Mouse (Mus musculus) CD4-positive, CD25-positive, alpha-beta regulatory T cell, adult 2 months (primary cell): ENCODE measurements around the gene Aamp.

Experiments used
- DNase-seq: peaks from one replicate; pipeline ENCODE4 v3.0.0-alpha.2; 2012; ENCODE audit warnings: low read depth, low spot score

Aamp gene

DNA sequence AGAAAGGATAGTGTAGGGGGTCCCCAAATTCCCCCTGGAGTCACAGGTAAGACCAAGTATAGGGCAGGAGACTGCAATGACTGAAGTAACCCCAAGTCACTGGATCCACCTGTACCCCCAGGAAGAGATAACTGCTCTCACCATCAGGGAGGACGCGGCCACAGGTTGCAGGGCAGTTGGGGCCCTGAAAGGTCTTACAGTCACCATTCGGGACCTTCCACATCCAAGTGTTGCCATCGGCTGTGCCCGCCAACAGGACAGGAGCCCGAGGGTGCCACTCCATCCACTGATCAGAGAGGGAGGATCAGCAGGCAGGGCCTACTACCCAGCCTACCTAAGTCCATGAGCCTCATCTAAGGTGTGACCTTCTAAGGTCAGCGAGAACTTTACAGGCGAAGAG, 2.7 kb downstream of the Aamp start:
- DNase-seq = no peak

GRCm38 (mm10) chr1:74281372-74281771, 3.2 kb downstream of the Aamp start:
- no peak for DNase-seq

- DNase-seq = no peak
Measured at GRCm38 (mm10) chr1:74280591-74281325, 3.8 kb downstream of the Aamp start.

- no peak for DNase-seq
Measured at GRCm38 (mm10) chr1:74278988-74279387, 5.5 kb downstream of the Aamp start.

GRCm38 (mm10) chr1:74278538-74278937, 6.0 kb downstream of the Aamp start, which contains the start of gene Gpbar1:
TSS of gene Gpbar1 (plus strand) at chr1:74278550.
- no peak for DNase-seq

DNA sequence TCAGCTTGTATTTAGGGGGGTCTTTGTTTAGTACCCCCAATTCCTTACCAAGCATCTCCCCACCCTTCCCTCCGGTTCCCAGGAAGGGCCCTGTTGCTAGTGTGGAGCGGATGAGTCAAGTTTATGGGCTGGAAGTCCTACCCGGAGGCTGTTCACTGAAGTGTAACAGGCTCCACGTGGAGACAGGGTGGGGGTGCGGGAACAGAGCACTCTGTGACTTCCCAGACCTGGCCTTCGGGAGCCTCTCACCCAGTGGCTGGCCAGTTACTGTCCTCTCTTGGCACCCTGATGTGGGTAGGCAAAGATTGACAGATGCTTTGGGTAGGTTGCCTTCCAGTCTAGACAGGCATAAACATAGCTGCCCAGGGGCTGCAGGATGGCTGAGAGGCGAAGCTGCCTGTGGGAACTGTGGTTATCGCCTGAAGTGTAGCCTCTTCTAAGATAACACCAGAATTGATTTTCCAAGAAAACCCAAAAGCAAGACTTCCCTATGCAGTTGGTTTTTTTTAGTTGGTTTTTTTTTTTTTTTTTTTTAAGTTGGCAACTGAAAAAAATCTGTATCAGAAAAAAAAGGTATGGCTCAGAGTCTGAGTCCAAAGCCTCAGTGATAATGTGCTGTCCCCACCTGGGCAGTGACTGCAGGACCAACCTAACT, 6.5 kb downstream of the Aamp start:
- no peak for DNase-seq

DNA sequence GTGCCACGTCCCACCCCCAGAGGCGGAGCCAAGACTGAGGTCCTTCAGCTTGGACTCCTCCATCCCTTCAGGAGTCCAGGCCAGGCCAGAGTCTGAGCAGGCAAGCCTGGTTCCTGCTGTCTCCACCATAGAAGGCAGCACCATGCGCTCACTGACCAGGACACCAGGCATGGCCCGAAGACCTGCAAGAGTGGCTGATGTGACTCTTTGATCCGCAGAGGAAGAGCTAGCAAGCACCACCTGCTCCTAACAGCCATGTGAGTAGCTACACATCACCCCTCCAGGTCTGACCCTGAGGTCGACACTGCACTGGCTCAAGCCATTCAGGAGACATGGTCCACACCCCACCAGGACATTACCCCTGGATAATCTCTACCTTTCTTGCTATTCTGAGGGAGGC, 7.5 kb downstream of the Aamp start:
- DNase-seq = no peak

- no peak for DNase-seq
Measured at GRCm38 (mm10) chr1:74275015-74275414, 9.5 kb downstream of the Aamp start.

DNA sequence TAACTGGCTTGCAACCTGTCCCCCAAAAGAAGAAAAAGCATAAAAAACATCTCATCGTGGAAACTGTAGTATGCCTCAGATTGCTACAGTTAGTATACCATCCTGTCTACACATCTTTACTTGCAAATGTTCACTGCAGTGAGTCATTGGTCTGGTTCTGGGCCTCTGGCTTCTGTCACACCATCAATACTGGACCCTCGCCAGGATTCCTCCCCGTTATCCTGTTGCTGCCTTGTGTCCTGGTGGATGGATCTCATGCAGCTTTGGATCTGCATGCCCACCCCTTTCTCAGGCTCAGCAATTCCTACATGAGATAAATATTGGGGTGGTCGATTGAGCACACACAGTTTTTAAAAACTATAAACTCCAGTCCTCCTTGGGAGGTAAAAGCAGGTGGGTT, 12.9 kb downstream of the Aamp start:
- DNase-seq = no peak

DNA sequence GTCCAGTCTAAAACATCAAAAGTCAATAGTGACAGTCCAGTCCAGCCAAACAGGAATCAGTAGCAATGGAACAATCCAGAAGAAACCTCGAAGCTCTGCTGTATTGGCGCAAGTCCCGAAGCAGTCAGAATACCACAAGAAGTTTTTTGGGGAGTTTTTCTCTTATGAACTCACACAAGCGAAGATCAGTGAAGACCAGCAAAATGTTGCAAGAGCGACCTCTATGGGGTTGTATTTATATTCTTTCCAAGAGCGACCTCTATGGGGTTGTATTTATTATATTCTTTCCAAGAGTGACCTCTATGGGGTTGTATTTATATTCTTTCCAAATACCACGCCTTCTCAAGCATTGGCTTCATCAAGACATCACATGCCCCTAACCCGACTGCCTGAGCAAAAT, 15.8 kb downstream of the Aamp start:
- DNase-seq = peak; percentile 54

- peak; percentile 79 for DNase-seq
Measured at GRCm38 (mm10) chr1:74262510-74262909, 22.0 kb downstream of the Aamp start.

- DNase-seq = no peak
Measured at GRCm38 (mm10) chr1:74256782-74257181, 27.8 kb downstream of the Aamp start.

DNA sequence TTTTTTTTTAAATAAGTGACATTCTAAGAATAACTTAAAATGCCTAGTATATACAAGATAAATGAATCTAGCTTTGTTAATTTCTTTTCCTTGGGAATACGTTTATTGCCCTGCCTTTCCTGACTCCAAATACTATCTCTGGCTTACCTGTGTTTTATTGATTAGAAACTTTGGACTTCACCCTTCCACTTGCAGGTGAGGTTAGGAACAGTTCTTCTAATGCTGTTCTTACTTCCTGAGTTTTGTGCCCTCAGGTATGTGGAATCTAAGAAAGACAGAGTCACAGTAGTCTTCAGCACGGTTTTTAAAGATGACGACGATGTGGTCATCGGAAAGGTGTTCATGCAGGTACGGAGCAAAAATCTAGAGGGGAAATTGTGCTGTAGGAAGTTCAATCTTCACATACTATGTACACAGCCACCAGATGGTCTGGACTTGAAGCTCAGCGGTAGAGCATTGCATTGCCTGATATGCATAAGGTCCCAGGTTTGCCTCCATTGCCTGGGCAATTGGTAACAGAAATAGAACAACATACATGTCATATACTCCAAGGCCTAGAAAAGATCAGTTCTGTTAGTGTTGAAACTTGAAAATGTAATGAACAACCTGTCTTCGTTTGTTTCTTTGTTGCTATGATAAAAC, 28.7 kb downstream of the Aamp start:
- no peak for DNase-seq

- DNase-seq = no peak
Measured at GRCm38 (mm10) chr1:74250096-74250495, 34.4 kb downstream of the Aamp start.

GRCm38 (mm10) chr1:74249331-74249980, 35.1 kb downstream of the Aamp start:
- DNase-seq = no peak

DNA sequence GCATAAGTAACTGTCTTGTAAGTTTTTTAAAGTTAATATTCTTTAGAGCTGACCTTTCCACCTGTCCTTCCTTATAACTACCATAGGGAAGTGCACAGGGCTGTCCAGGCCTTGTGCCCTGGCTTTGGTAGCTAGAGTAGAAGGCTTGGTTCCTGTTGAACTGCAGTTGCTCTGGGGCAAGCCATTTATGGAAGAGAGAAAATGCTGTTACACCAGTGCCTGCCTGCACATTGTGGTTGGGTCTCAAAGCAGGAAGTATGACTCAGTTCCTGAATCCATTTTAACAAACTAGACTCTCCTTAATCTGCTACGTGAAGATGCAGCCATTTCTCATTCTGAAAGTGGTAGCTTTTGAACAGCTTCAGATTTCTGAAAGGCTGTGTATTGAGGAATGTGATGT, 35.7 kb downstream of the Aamp start:
- DNase-seq = peak; percentile 84

- DNase-seq = peak; percentile 49
Measured at GRCm38 (mm10) chr1:74245525-74245924, 39.0 kb downstream of the Aamp start.

DNA sequence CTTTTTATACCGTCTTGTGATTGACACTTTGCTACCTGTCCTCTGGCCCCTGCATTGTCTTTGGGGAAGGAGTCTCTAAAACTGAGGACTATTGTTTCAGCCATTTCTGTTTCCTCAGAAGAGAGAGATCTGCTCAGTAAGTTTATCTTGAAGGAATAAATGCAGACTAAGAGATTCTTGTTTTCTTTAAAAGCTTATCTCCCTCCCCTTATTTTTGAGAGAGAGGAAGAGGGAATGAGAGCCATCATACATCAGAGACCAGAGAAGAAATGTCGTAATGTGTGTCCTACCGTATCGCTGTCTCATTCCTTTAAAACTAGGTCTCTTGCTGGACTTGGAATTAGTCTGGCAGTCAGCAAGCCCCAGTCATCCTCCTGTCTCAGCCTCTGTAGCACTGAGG, 43.7 kb downstream of the Aamp start:
- no peak for DNase-seq

DNA sequence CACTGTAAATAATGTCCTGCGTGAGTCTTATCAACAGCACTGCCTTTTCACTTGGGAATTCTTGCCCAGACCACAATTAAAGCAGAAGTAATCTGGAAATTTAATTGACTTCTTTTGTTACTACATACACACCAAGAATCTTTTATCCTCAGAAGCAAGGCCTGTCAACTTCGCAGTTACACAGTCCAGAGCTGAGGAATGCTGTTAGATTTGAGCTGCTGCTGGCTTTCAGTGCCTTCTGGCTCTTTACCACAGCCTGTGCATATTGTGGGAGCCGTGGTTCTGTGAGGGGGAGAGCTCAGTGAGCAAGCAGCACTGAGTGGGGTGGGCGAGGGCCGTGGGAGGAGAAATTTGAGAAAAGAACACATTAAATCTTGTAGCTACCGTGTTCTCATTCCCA, 44.2 kb downstream of the Aamp start:
- no peak for DNase-seq

- peak; percentile 41 for DNase-seq
Measured at GRCm38 (mm10) chr1:74239618-74240017, 44.9 kb downstream of the Aamp start.

- DNase-seq = peak; percentile 57
Measured at GRCm38 (mm10) chr1:74239162-74239561, 45.4 kb downstream of the Aamp start.

DNA sequence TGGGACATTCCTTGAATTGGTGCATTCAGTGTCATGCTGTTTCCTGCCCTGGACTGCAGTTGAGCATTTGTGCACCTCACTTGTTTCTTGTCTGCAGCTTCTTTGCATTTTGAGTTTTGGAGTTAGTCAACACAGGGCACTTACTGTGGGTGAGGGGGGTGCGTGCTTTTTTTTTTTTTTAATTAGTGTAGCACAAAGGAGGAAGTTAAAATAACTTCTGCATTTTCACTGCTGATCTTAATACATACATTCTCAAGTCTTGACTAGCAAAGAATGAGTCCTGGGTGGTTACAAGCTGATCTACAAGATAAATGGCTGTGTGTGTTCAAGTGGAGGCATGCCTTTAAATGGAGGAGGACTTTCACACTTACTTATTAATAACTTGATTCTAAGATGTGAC, 46.4 kb downstream of the Aamp start:
- peak; percentile 45 for DNase-seq
